Mouse (Mus musculus): ENCODE measurements around the gene Pgp. TPM values are rescaled to one million over a fixed set of nuclear protein-coding genes. Genes with fewer than 3 reads are reported as not detected.
A peak's percentile ranks its signal among the peaks of the same experiment; 100 is the strongest.

Pgp gene
- total and polyA plus RNA-seq, 2 experiments from 2014 or later: 50.1 to 86.8 TPM

DNA sequence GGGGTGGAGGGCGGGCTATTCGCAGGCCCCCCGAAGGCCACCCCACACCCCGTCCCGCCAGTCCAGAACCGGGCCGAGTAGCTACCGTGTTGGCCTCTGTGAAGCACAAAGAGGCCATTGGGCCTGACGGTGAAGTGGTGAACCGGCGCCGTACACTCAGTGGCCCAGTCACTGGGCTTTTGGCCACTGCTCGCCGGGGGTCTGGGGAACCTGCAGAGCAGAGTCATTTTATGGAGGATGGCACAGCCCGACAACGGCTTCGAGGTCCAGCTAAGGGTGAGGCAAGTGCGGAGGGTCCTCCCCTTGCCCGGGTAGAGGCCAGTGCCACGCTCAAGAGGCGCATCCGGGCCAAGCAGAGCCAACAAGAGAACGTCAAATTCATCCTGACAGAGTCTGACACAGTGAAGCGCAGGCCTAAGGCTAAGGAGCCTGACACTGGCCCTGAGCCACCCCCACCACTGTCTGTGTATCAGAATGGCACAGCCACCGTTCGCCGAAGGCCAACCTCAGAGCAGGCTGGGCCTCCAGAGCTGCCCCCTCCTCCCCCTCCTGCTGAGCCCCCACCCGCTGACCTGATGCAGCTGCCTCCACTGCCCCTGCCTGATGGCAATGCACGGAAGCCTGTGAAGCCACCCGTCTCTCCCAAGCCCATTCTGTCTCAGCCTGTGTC lies 35.2 kb downstream of the Pgp start:
- H3K27ac ChIP-seq (ENCODE audit: low read depth, low read length): no peak overlapping the region
- no peak overlapping the region for H3K4me2 ChIP-seq (ENCODE audit: low read depth, low read length, poor library complexity, severe bottlenecking)
- no peak for DNase-seq (ENCODE audit: low spot score)
- 89% methylated on average over 30 of the region's 30 CpGs for WGBS
- TF ChIP-seq CTCF (IDR thresholded peaks at IDR 0.05): no peak
- H3K4me3 ChIP-seq (ENCODE audit: low read depth, low read length): no peak overlapping the region
- no peaks in the 10 kb centered on the region for H3K27me3 ChIP-seq (ENCODE audit: insufficient read depth, low read length)
- ATAC-seq (ENCODE audit: low FRiP score): no peak
- H3K9ac ChIP-seq (replicated peaks; ENCODE audit: low read length, poor library complexity, severe bottlenecking): 0 out of 2 replicates have a peak overlapping the region, but pooled peaks have one; percentile 8
- no peaks in the 10 kb centered on the region for H3K4me1 ChIP-seq (ENCODE audit: insufficient read depth, low read length)
- peaks cover 92% of the 10 kb centered on the region for H3K36me3 ChIP-seq (ENCODE audit: insufficient read depth, low read length)
- H3K9me3 ChIP-seq (ENCODE audit: low read length): no peaks in the 10 kb centered on the region

DNA sequence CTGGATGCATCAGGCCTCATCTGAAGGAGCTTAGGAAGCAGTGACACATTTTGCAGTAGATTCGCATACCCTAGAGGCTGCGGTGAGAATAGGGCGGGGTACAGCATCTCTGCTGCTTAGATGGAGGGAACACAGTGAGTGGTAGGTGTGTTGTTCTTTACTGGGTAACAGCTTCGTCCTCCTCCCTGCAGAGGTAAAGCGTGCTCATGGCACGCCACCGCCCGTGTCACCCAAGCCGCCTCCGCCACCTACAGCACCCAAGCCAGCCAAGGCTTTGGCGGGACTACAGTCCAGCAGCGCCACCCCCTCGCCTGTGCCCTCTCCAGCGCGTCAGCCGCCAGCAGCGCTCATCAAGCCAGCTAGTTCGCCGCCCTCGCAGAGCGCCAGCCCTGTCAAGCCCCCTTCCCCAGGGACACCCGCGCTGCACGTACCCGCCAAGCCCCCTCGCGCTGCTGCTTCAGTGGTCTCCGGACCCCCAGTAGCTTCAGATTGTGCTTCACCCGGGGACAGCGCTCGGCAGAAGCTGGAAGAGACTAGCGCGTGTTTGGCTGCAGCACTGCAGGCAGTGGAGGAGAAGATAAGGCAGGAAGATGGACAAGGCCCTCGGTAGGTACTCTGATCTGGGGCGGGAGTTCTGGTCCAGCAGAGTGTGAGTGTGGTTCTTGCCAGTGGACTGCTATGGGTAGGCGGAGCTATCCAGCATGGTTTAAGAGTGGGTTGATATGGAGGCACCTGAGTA lies 36.3 kb downstream of the Pgp start:
- no peaks in the 10 kb centered on the region for H3K27me3 ChIP-seq (ENCODE audit: insufficient read depth, low read length)
- no peaks in the 10 kb centered on the region for H3K9me3 ChIP-seq (ENCODE audit: low read length)
- H3K4me3 ChIP-seq (ENCODE audit: low read depth, low read length): no peak overlapping the region
- peak overlapping the region; percentile 65 for H3K27ac ChIP-seq (ENCODE audit: low read depth, low read length)
- H3K36me3 ChIP-seq (ENCODE audit: insufficient read depth, low read length): peaks cover 94% of the 10 kb centered on the region
- H3K9ac ChIP-seq (replicated peaks; ENCODE audit: low read length, poor library complexity, severe bottlenecking): no peak overlapping the region
- H3K4me1 ChIP-seq (ENCODE audit: insufficient read depth, low read length): no peaks in the 10 kb centered on the region
- peak; percentile 14; the same call in 1 of the 2 replicates for ATAC-seq (ENCODE audit: low FRiP score)
- 29% methylated on average over 35 of the region's 36 CpGs for WGBS
- TF ChIP-seq CTCF (IDR thresholded peaks at IDR 0.05): peak; percentile 8; the same call in 1 of the 2 replicates
- no peak overlapping the region for H3K4me2 ChIP-seq (ENCODE audit: low read depth, low read length, poor library complexity, severe bottlenecking)
- peak; percentile 50 for DNase-seq (ENCODE audit: low spot score)

DNA sequence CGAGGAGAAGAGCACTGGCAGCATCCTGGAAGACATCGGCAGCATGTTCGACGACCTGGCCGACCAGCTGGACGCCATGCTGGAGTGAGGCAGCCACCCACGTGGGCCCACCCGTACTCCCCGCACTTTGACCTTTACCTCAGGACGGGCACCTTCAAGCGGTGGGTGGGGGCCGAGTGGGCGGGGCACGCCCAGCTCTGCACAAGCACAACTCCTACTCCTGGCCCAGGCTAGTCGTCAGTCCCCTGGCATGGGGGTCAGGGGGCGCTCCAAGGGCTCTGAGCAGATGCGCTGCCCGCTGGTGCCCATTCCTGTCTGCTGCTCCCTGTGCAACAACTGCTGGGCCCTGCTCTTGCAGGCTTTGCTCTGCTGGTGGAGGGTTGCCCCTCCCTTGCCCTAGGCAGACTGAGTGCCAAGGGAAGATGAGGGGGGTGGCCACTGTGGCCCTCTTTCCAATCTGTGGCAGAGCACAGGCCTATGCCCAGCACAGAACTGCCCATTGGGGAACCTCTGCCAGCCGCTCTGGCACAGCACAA lies 37.0 kb downstream of the Pgp start:
- Histone ChIP-seq H3K27ac (ENCODE audit: low read depth, low read length) (peak overlapping the region; percentile 65), H3K4me3 (ENCODE audit: low read depth, low read length) (no peak overlapping the region), H3K9ac (replicated peaks; ENCODE audit: low read length, poor library complexity, severe bottlenecking) (no peak overlapping the region), H3K27me3 (ENCODE audit: insufficient read depth, low read length) (no peaks in the 10 kb centered on the region), H3K36me3 (ENCODE audit: insufficient read depth, low read length) (peaks cover 94% of the 10 kb centered on the region), H3K4me2 (ENCODE audit: low read depth, low read length, poor library complexity, severe bottlenecking) (no peak overlapping the region), H3K9me3 (ENCODE audit: low read length) (no peaks in the 10 kb centered on the region), H3K4me1 (ENCODE audit: insufficient read depth, low read length) (no peaks in the 10 kb centered on the region)
- ATAC-seq (ENCODE audit: low FRiP score) (no peak), DNase-seq (ENCODE audit: low spot score) (peak; percentile 15)
- WGBS: 44% methylated on average over 19 of the region's 19 CpGs
- no peak for TF ChIP-seq CTCF (IDR thresholded peaks at IDR 0.05)

DNA sequence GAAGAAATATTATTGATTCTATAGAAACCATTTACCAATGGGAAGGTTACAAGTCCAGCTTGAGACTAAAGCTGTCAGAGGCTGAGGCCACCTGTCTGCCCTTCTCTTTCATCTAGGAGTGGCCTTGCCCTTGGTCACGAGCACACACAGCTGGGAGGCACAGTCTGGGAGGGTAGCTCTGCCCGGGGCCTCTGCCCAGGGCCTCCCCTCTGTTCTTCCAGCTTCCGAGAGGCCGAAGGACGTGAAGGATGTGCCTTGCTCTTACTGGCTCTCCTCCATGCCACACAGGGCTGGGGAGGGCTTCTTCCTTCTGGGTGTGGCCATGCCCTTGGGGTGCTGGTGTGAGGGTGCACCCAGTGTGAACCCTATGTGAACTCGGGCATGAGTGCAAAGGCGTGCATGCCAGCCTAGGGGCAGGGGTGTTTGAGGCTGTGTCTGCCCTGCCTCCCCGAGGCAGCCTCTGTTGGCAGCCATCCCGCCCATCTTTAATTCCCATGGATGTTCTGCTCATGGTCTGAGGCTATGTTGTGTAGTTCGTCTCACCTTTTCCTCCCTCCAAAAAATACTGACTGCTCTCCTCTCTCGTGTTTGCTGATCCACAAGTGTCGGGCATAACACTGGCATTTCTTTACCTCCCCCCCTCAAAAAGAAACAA lies 37.7 kb downstream of the Pgp start:
- Histone ChIP-seq H3K4me1 (ENCODE audit: insufficient read depth, low read length) (no peaks in the 10 kb centered on the region), H3K4me3 (ENCODE audit: low read depth, low read length) (no peak overlapping the region), H3K4me2 (ENCODE audit: low read depth, low read length, poor library complexity, severe bottlenecking) (no peak overlapping the region), H3K9ac (replicated peaks; ENCODE audit: low read length, poor library complexity, severe bottlenecking) (no peak overlapping the region), H3K27ac (ENCODE audit: low read depth, low read length) (no peak overlapping the region), H3K27me3 (ENCODE audit: insufficient read depth, low read length) (no peaks in the 10 kb centered on the region), H3K36me3 (ENCODE audit: insufficient read depth, low read length) (peaks cover 87% of the 10 kb centered on the region), H3K9me3 (ENCODE audit: low read length) (no peaks in the 10 kb centered on the region)
- TF ChIP-seq CTCF (IDR thresholded peaks at IDR 0.05): no peak
- WGBS: 76% methylated on average over 12 of the region's 12 CpGs
- no peak for DNase-seq (ENCODE audit: low spot score)
- ATAC-seq (ENCODE audit: low FRiP score): no peak

DNA sequence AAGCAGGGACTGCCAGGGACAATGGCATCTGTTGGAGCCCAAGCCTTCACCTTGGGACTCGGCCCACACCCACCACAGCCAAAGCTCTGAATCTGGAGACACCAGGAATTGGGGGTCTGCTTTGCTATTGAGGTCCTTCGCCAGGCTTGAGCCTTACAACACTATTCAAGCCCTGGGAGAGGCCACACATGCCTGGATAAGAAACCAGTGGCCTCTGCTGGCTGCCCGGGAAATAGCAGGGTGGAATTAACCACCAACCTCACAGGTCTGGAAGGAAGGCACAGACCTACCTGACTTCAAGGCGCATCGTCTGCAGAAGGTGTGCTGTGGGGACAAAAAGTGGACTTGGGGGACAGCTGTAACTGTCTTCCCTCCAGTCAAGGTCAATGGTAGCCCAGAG lies 43.4 kb downstream of the Pgp start:
- H3K27me3 ChIP-seq (ENCODE audit: insufficient read depth, low read length): no peaks in the 10 kb centered on the region
- no peaks in the 10 kb centered on the region for H3K4me1 ChIP-seq (ENCODE audit: insufficient read depth, low read length)
- 49% methylated on average over 5 of the region's 5 CpGs for WGBS
- peak; percentile 75 for DNase-seq (ENCODE audit: low spot score)
- H3K36me3 ChIP-seq (ENCODE audit: insufficient read depth, low read length): peaks cover 77% of the 10 kb centered on the region
- no peak overlapping the region for H3K4me2 ChIP-seq (ENCODE audit: low read depth, low read length, poor library complexity, severe bottlenecking)
- H3K4me3 ChIP-seq (ENCODE audit: low read depth, low read length): no peak overlapping the region
- H3K9me3 ChIP-seq (ENCODE audit: low read length): no peaks in the 10 kb centered on the region
- no peak overlapping the region for H3K27ac ChIP-seq (ENCODE audit: low read depth, low read length)
- TF ChIP-seq CTCF (IDR thresholded peaks at IDR 0.05): peak; percentile 85
- ATAC-seq (ENCODE audit: low FRiP score): no peak
- H3K9ac ChIP-seq (replicated peaks; ENCODE audit: low read length, poor library complexity, severe bottlenecking): no peak overlapping the region; the same call in 1 of the 2 replicates
